Mouse (Mus musculus) cerebellum, adult 2 months (tissue): ENCODE measurements at regions not wholly inside any gene's neighbourhood (a gene's known extent, or its start where the extent isn't known, plus 50 kb on each side); places are given as distances from the start of the nearest gene placed in this dataset.

Experiments
- DNase-seq, 2 experiments: peaks; one replicate each; pipeline ENCODE4 v3.0.0; 2021
- H3K27ac ChIP-seq: fragments of 200-500 bp; 2 replicates; pipeline ENCODE4 v1.5.1; 2012; ENCODE audit warnings: low read length, control low read depth, inconsistent platforms; ENCODE audit not compliant: insufficient read depth
- H3K27me3 ChIP-seq: fragments of 200-500 bp; 2 replicates; pipeline ENCODE4 v1.6.1; 2012; ENCODE audit warnings: inconsistent platforms, mild to moderate bottlenecking, low read length, moderate library complexity; ENCODE audit not compliant: control insufficient read depth, insufficient read depth
- H3K4me1 ChIP-seq: fragments of 200-500 bp; 2 replicates; pipeline ENCODE4 v1.6.1; 2011; ENCODE audit warnings: low read length; ENCODE audit not compliant: control insufficient read depth, insufficient read depth
- H3K4me3 ChIP-seq: fragments of 200-500 bp; replicated peaks from 2 replicates; pipeline ENCODE3; 2011; ENCODE audit warnings: mild to moderate bottlenecking, low read depth, low read length, control low read depth; ENCODE audit not compliant: insufficient read depth
- CTCF ChIP-seq: fragments of 200-500 bp; IDR thresholded peaks from 2 replicates; pipeline ENCODE4 v1.5.1; 2011; ENCODE audit warnings: low read depth, mild to moderate bottlenecking, control low read depth, low read length, moderate library complexity, borderline replicate concordance; ENCODE audit not compliant: insufficient read depth
- POLR2A ChIP-seq: fragments of 200-500 bp; IDR thresholded peaks from 2 replicates; pipeline ENCODE4 v1.6.1; 2011; ENCODE audit warnings: low read length, control low read depth, borderline replicate concordance; ENCODE audit not compliant: insufficient read depth
- WGBS: fragments of 180-500 bp; shearing (Covaris S2); methylation state at CpG from one replicate; pipeline ENCODE4 v1.1.7; 2018; 5-methylcytosine and 5-hydroxymethylcytosine counted together

GRCm38 (mm10) chr3:132484814-132485213 lies 144.8 kb upstream of the Gimd1 start:
- 92% methylated on average over 2 of the region's 2 CpGs for WGBS

GRCm38 (mm10) chr3:132485553-132485952 lies 144.1 kb upstream of the Gimd1 start:
- H3K27me3 ChIP-seq: no peaks in the 10 kb centered on the region
- DNase-seq: no peak
- H3K4me1 ChIP-seq: no peaks in the 10 kb centered on the region
- no peak overlapping the region for H3K4me3 ChIP-seq
- no peak for TF ChIP-seq POLR2A
- no peak for TF ChIP-seq CTCF
- 92% methylated on average over 5 of the region's 5 CpGs for WGBS
- no peak overlapping the region for H3K27ac ChIP-seq

More at GRCm38 (mm10) chr3:132484814-132485213, 144.8 kb upstream of the Gimd1 start:
- Histone ChIP-seq H3K4me3 (no peak overlapping the region), H3K27me3 (no peaks in the 10 kb centered on the region), H3K27ac (no peak overlapping the region), H3K4me1 (no peaks in the 10 kb centered on the region)
- no peak for DNase-seq
- TF ChIP-seq POLR2A: no peak
- TF ChIP-seq CTCF: no peak

GRCm38 (mm10) chr3:132506095-132506494 lies 123.5 kb upstream of the Gimd1 start:
- H3K4me1 ChIP-seq: no peaks in the 10 kb centered on the region
- TF ChIP-seq POLR2A (no peak), CTCF (peak; percentile 20; the same call in 1 of the 2 replicates)
- no peak overlapping the region for H3K4me3 ChIP-seq
- 7% methylated on average over 4 of the region's 4 CpGs for WGBS
- no peaks in the 10 kb centered on the region for H3K27me3 ChIP-seq
- no peak overlapping the region for H3K27ac ChIP-seq
- DNase-seq: no peak

GRCm38 (mm10) chr3:132510240-132510639 lies 119.4 kb upstream of the Gimd1 start:
- WGBS: 4% methylated on average over 1 of the region's 1 CpGs
- no peak overlapping the region for H3K27ac ChIP-seq
- H3K4me3 ChIP-seq: no peak overlapping the region
- DNase-seq: no peak
- TF ChIP-seq CTCF (no peak), POLR2A (no peak)
- H3K4me1 ChIP-seq: no peaks in the 10 kb centered on the region
- no peaks in the 10 kb centered on the region for H3K27me3 ChIP-seq

GRCm38 (mm10) chr3:132512526-132513102 lies 117.0 kb upstream of the Gimd1 start:
- Histone ChIP-seq H3K27ac (no peak overlapping the region), H3K27me3 (no peaks in the 10 kb centered on the region), H3K4me3 (no peak overlapping the region), H3K4me1 (no peaks in the 10 kb centered on the region)
- 83% methylated on average over 8 of the region's 8 CpGs for WGBS
- DNase-seq: no peak
- TF ChIP-seq CTCF (no peak), POLR2A (no peak)

GRCm38 (mm10) chr3:132533323-132533904 lies 96.2 kb upstream of the Gimd1 start:
- Histone ChIP-seq H3K27me3 (no peaks in the 10 kb centered on the region), H3K4me3 (no peak overlapping the region), H3K27ac (no peak overlapping the region), H3K4me1 (no peaks in the 10 kb centered on the region)
- no peak for DNase-seq
- WGBS: 36% methylated on average over 4 of the region's 4 CpGs
- no peak for TF ChIP-seq POLR2A
- no peak for TF ChIP-seq CTCF

GRCm38 (mm10) chr3:132539780-132540658 lies 89.6 kb upstream of the Gimd1 start:
- Histone ChIP-seq H3K4me3 (no peak overlapping the region), H3K27me3 (no peaks in the 10 kb centered on the region)
- 79% methylated on average over 9 of the region's 9 CpGs for WGBS

More at GRCm38 (mm10) chr3:132539780-132540658, 89.6 kb upstream of the Gimd1 start:
- no peaks in the 10 kb centered on the region for H3K4me1 ChIP-seq
- no peak for TF ChIP-seq POLR2A
- DNase-seq: no peak
- no peak overlapping the region for H3K27ac ChIP-seq
